Mouse (Mus musculus) spleen, adult 18-20 months (tissue): Measurements from ENCODE around the gene Chrnd.

ENCODE experiments used
- DNase-seq, 2 experiments: peaks; one replicate each; pipeline ENCODE4 v3.0.0; 2022; ENCODE audit warnings: mixed read lengths in 2 of 2

Chrnd gene

GRCm38 (mm10) chr1:87190429-87190828 lies at the start of gene Chrnd:
Gene Chrnd, plus strand, starts transcription at chr1:87190607.
- DNase-seq = no peak

GRCm38 (mm10) chr1:87141550-87141949 lies 48.9 kb upstream of the Chrnd start:
- no peak for DNase-seq

- no peak for DNase-seq
Measured at GRCm38 (mm10) chr1:87142456-87142855, 48.0 kb upstream of the Chrnd start.

- DNase-seq = no peak
Measured at GRCm38 (mm10) chr1:87143141-87143540, 47.3 kb upstream of the Chrnd start.

- DNase-seq = no peak
Measured at GRCm38 (mm10) chr1:87149422-87149821, 41.0 kb upstream of the Chrnd start.

- DNase-seq = no peak
Measured at GRCm38 (mm10) chr1:87151286-87151685, 39.1 kb upstream of the Chrnd start.

- no peak for DNase-seq
Measured at GRCm38 (mm10) chr1:87153776-87154500, 36.5 kb upstream of the Chrnd start.

- DNase-seq = no peak
Measured at GRCm38 (mm10) chr1:87154501-87155120, 35.8 kb upstream of the Chrnd start.

GRCm38 (mm10) chr1:87155531-87156198 lies 34.7 kb upstream of the Chrnd start:
- no peak for DNase-seq

GRCm38 (mm10) chr1:87156199-87156587 lies 34.2 kb upstream of the Chrnd start, which contains the start of gene Ecel1:
Gene Ecel1, minus strand, starts transcription at chr1:87156521.
- DNase-seq = no peak

GRCm38 (mm10) chr1:87159396-87159795 lies 31.0 kb upstream of the Chrnd start:
- no peak for DNase-seq

- no peak for DNase-seq
Measured at GRCm38 (mm10) chr1:87164164-87164795, 26.1 kb upstream of the Chrnd start.

- DNase-seq = no peak
Measured at GRCm38 (mm10) chr1:87164796-87165184, 25.6 kb upstream of the Chrnd start.

- no peak for DNase-seq
Measured at GRCm38 (mm10) chr1:87170458-87170857, 19.9 kb upstream of the Chrnd start.

- no peak for DNase-seq
Measured at GRCm38 (mm10) chr1:87171312-87171711, 19.1 kb upstream of the Chrnd start.

- no peak for DNase-seq
Measured at GRCm38 (mm10) chr1:87172316-87172715, 18.1 kb upstream of the Chrnd start.

- DNase-seq = peak; percentile 21 to 47
Measured at GRCm38 (mm10) chr1:87174006-87174955, 16.1 kb upstream of the Chrnd start.

GRCm38 (mm10) chr1:87175852-87176292 lies 14.5 kb upstream of the Chrnd start:
- no peak for DNase-seq

GRCm38 (mm10) chr1:87180896-87181295 lies 9.5 kb upstream of the Chrnd start:
- no peak for DNase-seq

- DNase-seq = no peak
Measured at GRCm38 (mm10) chr1:87183013-87183412, 7.4 kb upstream of the Chrnd start, which contains the start of gene Prss56. Gene Prss56, plus strand, starts transcription at chr1:87183313.

- DNase-seq = no peak
Measured at GRCm38 (mm10) chr1:87183998-87184750, 6.2 kb upstream of the Chrnd start.
